Mouse (Mus musculus) embryonic facial prominence, embryonic 14.5 days (tissue): ENCODE measurements around the gene Mcoln1. TPM values are rescaled to one million over a fixed set of nuclear protein-coding genes. Genes with fewer than 3 reads are reported as not detected.
A peak's percentile ranks its signal among the peaks of the same experiment; 100 is the strongest.

Source experiments
- ATAC-seq: fragments of 200-750 bp; cut with Nextera tagmentation; 2 replicates; pipeline ENCODE4 v1.8.0; 2017; ENCODE audit warnings: low read depth, moderate number of reproducible peaks, moderate TSS enrichment
- DNase-seq: peaks from one replicate; pipeline ENCODE4 v3.0.0-alpha.2; 2015; ENCODE audit warnings: low spot score
- H3K27ac ChIP-seq: fragments of 300-500 bp; sonication (generic); replicated peaks from 2 replicates; pipeline ENCODE4 v1.5.1; 2014; ENCODE audit warnings: low read depth, mild to moderate bottlenecking, low read length, moderate library complexity
- H3K27me3 ChIP-seq: fragments of 300-500 bp; sonication (generic); replicated peaks from 2 replicates; pipeline ENCODE4 v1.6.1; 2014; ENCODE audit warnings: low read length; ENCODE audit not compliant: control insufficient read depth, insufficient read depth
- H3K36me3 ChIP-seq: fragments of 300-500 bp; sonication (generic); 2 replicates; pipeline ENCODE4 v1.6.1; 2014; ENCODE audit warnings: low read length, mixed read lengths; ENCODE audit not compliant: control insufficient read depth, insufficient read depth
- H3K4me1 ChIP-seq: fragments of 300-500 bp; sonication (generic); 2 replicates; pipeline ENCODE4 v1.6.1; 2014; ENCODE audit warnings: antibody characterized with exemption, low read length; ENCODE audit not compliant: control insufficient read depth, insufficient read depth
- H3K4me2 ChIP-seq: fragments of 300-500 bp; sonication (generic); 2 replicates; pipeline ENCODE4 v1.6.1; 2014; ENCODE audit warnings: low read depth, mild to moderate bottlenecking, low read length, moderate library complexity, mixed read lengths
- H3K4me3 ChIP-seq: fragments of 300-500 bp; sonication (generic); 2 replicates; pipeline ENCODE4 v1.5.1; 2014; ENCODE audit warnings: low read depth, mild to moderate bottlenecking, low read length
- H3K9ac ChIP-seq: fragments of 300-500 bp; sonication (generic); 2 replicates; pipeline ENCODE4 v1.6.1; 2014; ENCODE audit warnings: low read depth, mild to moderate bottlenecking, low read length, moderate library complexity, mixed read lengths
- H3K9me3 ChIP-seq: fragments of 300-500 bp; sonication (generic); 2 replicates; pipeline ENCODE4 v1.6.1; 2016; ENCODE audit warnings: low read length; ENCODE audit not compliant: control insufficient read depth
- WGBS: fragments of 180-500 bp; shearing (Covaris S2); extraction: QIAGEN DNeasy Blood & Tissue Kit; methylation state at CpG from one replicate; pipeline ENCODE4 v1.1.7; 2014; 5-methylcytosine and 5-hydroxymethylcytosine counted together
- polyA plus RNA-seq: library from polyadenylated mRNA; unstranded; fragments of >200 nt; fragmentation: Nextera tagmentation; extraction: Ambion mirVana; gene quantifications from 2 replicates; pipeline ENCODE4 v1.2.1, GENCODE M21; 2014

The Mcoln1 gene
- polyA plus RNA-seq, 1 experiment from 2014 or later: 36.5 TPM

DNA sequence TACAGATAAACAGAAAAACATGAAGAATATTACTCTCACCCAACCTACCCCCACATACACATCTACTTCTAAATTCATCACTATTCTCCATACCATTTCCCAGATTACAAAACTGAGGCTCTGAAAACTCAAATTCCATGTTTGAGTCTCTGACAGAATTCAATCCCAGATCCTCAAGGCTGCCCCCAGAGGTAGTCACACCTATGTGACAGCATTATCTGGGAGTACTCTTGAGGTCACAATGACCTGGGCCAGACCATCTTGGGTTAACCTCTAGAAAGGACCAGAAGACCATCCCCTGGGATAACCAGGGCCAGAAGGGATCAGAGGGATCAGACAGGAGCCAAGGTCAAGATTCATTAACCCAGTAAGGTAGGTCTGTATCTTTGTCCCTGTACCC is 29.7 kb upstream of the Mcoln1 start, which contains the start of gene Tex45:
Tex45 (plus strand) TSS at position 301 of the 400 bp plus-strand sequence.
- H3K4me1 ChIP-seq: peaks cover 7% of the 10 kb centered on the region; the same call in 1 of the 2 replicates
- no peak within 1 kb of the TSS for H3K9ac ChIP-seq
- H3K4me3 ChIP-seq: no peak within 1 kb of the TSS
- no peaks in the 10 kb centered on the region for H3K36me3 ChIP-seq
- no peak within 1 kb of the TSS for H3K27ac ChIP-seq
- DNase-seq: no peak
- H3K9me3 ChIP-seq: no peaks in the 10 kb centered on the region
- no peak for ATAC-seq
- peaks cover 3% of the 10 kb centered on the region; the same call in 1 of the 2 replicates for H3K27me3 ChIP-seq
- H3K4me2 ChIP-seq: no peak within 1 kb of the TSS

GRCm38 (mm10) chr8:3475715-3476429 is 24.4 kb upstream of the Mcoln1 start:
- no peaks in the 10 kb centered on the region for H3K9me3 ChIP-seq
- 29% methylated on average over 37 of the region's 37 CpGs for WGBS

GRCm38 (mm10) chr8:3480221-3480785 is 20.0 kb upstream of the Mcoln1 start:
- Histone ChIP-seq H3K4me1 (no peaks in the 10 kb centered on the region; the same call in 1 of the 2 replicates), H3K4me2 (no peak overlapping the region), H3K4me3 (no peak overlapping the region), H3K36me3 (no peaks in the 10 kb centered on the region), H3K27ac (no peak overlapping the region), H3K9me3 (no peaks in the 10 kb centered on the region), H3K9ac (no peak overlapping the region), H3K27me3 (peaks cover 11% of the 10 kb centered on the region)
- ATAC-seq (no peak), DNase-seq (peak; percentile 10)
- WGBS: 60% methylated on average over 4 of the region's 4 CpGs

More at GRCm38 (mm10) chr8:3475715-3476429, 24.4 kb upstream of the Mcoln1 start:
- ATAC-seq: peak; percentile 63; the same call in 1 of the 2 replicates
- Histone ChIP-seq H3K27me3 (peaks cover 11% of the 10 kb centered on the region), H3K36me3 (no peaks in the 10 kb centered on the region), H3K4me3 (peak overlapping the region; percentile 33), H3K27ac (no peak overlapping the region), H3K9ac (peak overlapping the region; percentile 46; the same call in 1 of the 2 replicates), H3K4me1 (no peaks in the 10 kb centered on the region; the same call in 1 of the 2 replicates), H3K4me2 (peak overlapping the region; percentile 61)
- peak; percentile 35 for DNase-seq

- DNase-seq: no peak
- WGBS: 53% methylated on average over 5 of the region's 5 CpGs
- ATAC-seq: no peak; the same call in 1 of the 2 replicates
Measured at GRCm38 (mm10) chr8:3481605-3482004, 18.7 kb upstream of the Mcoln1 start.

DNA sequence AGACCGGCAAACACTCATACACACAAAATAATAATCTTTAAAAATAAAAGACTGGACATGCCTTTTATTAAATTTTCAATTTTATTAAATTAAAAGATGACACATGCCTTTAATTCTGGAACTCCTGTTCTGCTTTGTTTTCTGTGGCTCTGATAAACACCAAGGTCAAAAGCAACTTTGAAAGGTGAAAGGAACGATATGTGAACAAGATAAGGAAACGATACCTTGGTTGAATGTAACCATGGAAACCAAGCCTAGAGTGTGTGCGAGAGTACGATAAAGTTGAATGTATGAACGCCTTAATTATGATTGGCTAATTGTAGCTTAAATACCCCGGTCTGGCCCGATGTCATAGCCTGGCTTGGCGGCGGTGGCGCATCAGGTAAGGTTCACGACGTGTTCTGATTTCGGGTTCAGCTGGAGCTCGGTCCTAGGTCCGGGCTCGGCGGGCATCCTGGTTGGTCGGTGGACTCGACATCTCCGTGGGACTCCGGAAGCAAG is 18.0 kb upstream of the Mcoln1 start:
- ATAC-seq (no peak), DNase-seq (no peak)
- Histone ChIP-seq H3K4me2 (no peak overlapping the region), H3K9me3 (no peaks in the 10 kb centered on the region), H3K4me1 (no peaks in the 10 kb centered on the region), H3K27me3 (no peaks in the 10 kb centered on the region), H3K36me3 (no peaks in the 10 kb centered on the region), H3K27ac (no peak overlapping the region), H3K9ac (no peak overlapping the region), H3K4me3 (no peak overlapping the region)
- 88% methylated on average over 22 of the region's 22 CpGs for WGBS

More at GRCm38 (mm10) chr8:3481605-3482004, 18.7 kb upstream of the Mcoln1 start:
- Histone ChIP-seq H3K4me1 (no peaks in the 10 kb centered on the region), H3K4me2 (no peak overlapping the region), H3K9ac (no peak overlapping the region), H3K9me3 (no peaks in the 10 kb centered on the region), H3K4me3 (no peak overlapping the region), H3K27ac (no peak overlapping the region), H3K36me3 (no peaks in the 10 kb centered on the region), H3K27me3 (no peaks in the 10 kb centered on the region)

DNA sequence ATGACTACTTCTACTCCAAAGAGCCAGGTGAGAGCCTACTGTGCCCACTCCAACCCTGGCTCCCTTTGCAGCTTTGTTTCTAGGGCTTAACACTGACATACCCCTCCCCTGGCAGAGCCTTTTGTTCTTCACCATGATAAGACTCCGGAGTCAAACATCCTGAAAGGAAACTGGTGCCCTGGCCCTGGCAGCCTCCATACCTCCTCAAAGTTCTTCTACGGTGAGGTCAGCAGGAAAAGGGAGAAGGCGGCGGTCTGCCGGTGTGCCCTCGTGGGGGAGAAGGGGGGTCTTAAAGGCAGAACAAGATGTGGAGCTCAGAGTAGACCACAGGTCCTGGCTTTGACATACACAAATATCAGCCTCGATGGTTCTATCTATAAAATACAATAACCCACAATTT is 16.7 kb upstream of the Mcoln1 start:
- ATAC-seq (no peak), DNase-seq (no peak)
- Histone ChIP-seq H3K27ac (no peak overlapping the region), H3K9ac (no peak overlapping the region), H3K4me3 (no peak overlapping the region), H3K9me3 (no peaks in the 10 kb centered on the region), H3K27me3 (no peaks in the 10 kb centered on the region), H3K4me2 (no peak overlapping the region), H3K36me3 (no peaks in the 10 kb centered on the region), H3K4me1 (no peaks in the 10 kb centered on the region)
- WGBS: 83% methylated on average over 7 of the region's 7 CpGs

GRCm38 (mm10) chr8:3485192-3485591 is 15.1 kb upstream of the Mcoln1 start:
- DNase-seq (no peak), ATAC-seq (no peak)
- no peaks in the 10 kb centered on the region for H3K4me1 ChIP-seq
- no peaks in the 10 kb centered on the region for H3K9me3 ChIP-seq
- no peak overlapping the region for H3K9ac ChIP-seq
- H3K36me3 ChIP-seq: no peaks in the 10 kb centered on the region
- no peak overlapping the region for H3K4me2 ChIP-seq
- H3K27ac ChIP-seq: no peak overlapping the region
- no peaks in the 10 kb centered on the region for H3K27me3 ChIP-seq
- no peak overlapping the region for H3K4me3 ChIP-seq
- 27% methylated on average over 5 of the region's 5 CpGs for WGBS

- Histone ChIP-seq H3K9ac (peak within 1 kb of the TSS; percentile 98), H3K27ac (peak within 1 kb of the TSS; percentile 95), H3K4me2 (peak within 1 kb of the TSS; percentile 84), H3K27me3 (no peaks in the 10 kb centered on the region), H3K9me3 (peaks cover 12% of the 10 kb centered on the region; the same call in 1 of the 2 replicates), H3K4me3 (peak within 1 kb of the TSS; percentile 97), H3K36me3 (peaks cover 35% of the 10 kb centered on the region), H3K4me1 (peaks cover 4% of the 10 kb centered on the region; the same call in 1 of the 2 replicates)
- WGBS: 1% methylated on average over 31 of the region's 64 CpGs
- DNase-seq (peak; percentile 93), ATAC-seq (peak; percentile 95)
Measured at GRCm38 (mm10) chr8:3492901-3493844, 7.1 kb upstream of the Mcoln1 start, which contains the start of gene Zfp358. Zfp358 (plus strand) TSS chr8:3493138.
